Mouse (Mus musculus) ES-E14 (cell line): ENCODE measurements around the gene C1ra. TPM values are rescaled to one million over a fixed set of nuclear protein-coding genes. Genes with fewer than 3 reads are reported as not detected.
"Not testable (repeated sequence)": the region's sequence is repeated elsewhere in the genome, so short reads cannot be mapped to it uniquely, and the experiment has no call there.

ENCODE experiments used
- DNase-seq: peaks from one replicate; pipeline ENCODE4 v3.0.0-alpha.2; 2013; ENCODE audit warnings: low read depth, low spot score
- H3K27ac ChIP-seq: 2 replicates; pipeline ENCODE4 v1.5.1; 2012; ENCODE audit warnings: low read depth, mild to moderate bottlenecking, low read length, moderate library complexity, mixed read lengths; ENCODE audit not compliant: poor library complexity, insufficient read depth, severe bottlenecking
- H3K36me3 ChIP-seq: 2 replicates; pipeline ENCODE4 v1.6.1; 2012; ENCODE audit warnings: mild to moderate bottlenecking, low read length, moderate library complexity, mixed read lengths; ENCODE audit not compliant: control insufficient read depth, poor library complexity, insufficient read depth, severe bottlenecking
- H3K4me1 ChIP-seq, 2 experiments: fragments of 150-350 bp in 1 of 2; sonication (generic) in 1 of 2; 2 replicates each; pipeline ENCODE4 v1.6.1; 2012; ENCODE audit warnings: low read length in 2 of 2, mild to moderate bottlenecking in 1 of 2, mixed read lengths in 1 of 2; ENCODE audit not compliant: control insufficient read depth in 2 of 2, insufficient read depth in 2 of 2, poor library complexity in 1 of 2
- H3K4me3 ChIP-seq, 2 experiments: fragments of 150-350 bp in 1 of 2; sonication (generic) in 1 of 2; 2 replicates each; pipeline ENCODE4 v1.5.1; 2012; ENCODE audit warnings: low read length in 2 of 2, low read depth in 1 of 2, mild to moderate bottlenecking in 1 of 2, mixed read lengths in 1 of 2; ENCODE audit not compliant: insufficient read depth in 1 of 2, poor library complexity in 1 of 2, severe bottlenecking in 1 of 2
- H3K9ac ChIP-seq: 2 replicates; pipeline ENCODE4 v1.6.1; 2012; ENCODE audit warnings: low read depth, mild to moderate bottlenecking, low read length, mixed read lengths; ENCODE audit not compliant: poor library complexity, insufficient read depth, severe bottlenecking
- H3K9me3 ChIP-seq: fragments of 150-350 bp; sonication (generic); 2 replicates; pipeline ENCODE4 v1.6.1; 2012; ENCODE audit warnings: low read depth, mild to moderate bottlenecking, low read length; ENCODE audit not compliant: control insufficient read depth, insufficient read depth
- CHD2 ChIP-seq: IDR thresholded peaks from 2 replicates; pipeline ENCODE4 v1.6.1; 2014; ENCODE audit warnings: mild to moderate bottlenecking, low read depth, low read length, inconsistent platforms
- HCFC1 ChIP-seq: IDR thresholded peaks from 2 replicates; pipeline ENCODE4 v1.6.1; 2012; ENCODE audit warnings: low read length, inconsistent platforms, borderline replicate concordance; ENCODE audit not compliant: insufficient read depth
- MAFK ChIP-seq: IDR thresholded peaks from 2 replicates; pipeline ENCODE4 v1.6.1; 2014; ENCODE audit warnings: mild to moderate bottlenecking, low read depth, low read length, inconsistent platforms; ENCODE audit not compliant: insufficient read depth
- ZC3H11A ChIP-seq: IDR thresholded peaks from 2 replicates; pipeline ENCODE4 v1.6.1; 2012; ENCODE audit warnings: low read depth, mild to moderate bottlenecking, inconsistent platforms, low read length, borderline replicate concordance
- ZNF384 ChIP-seq: IDR thresholded peaks from 2 replicates; pipeline ENCODE4 v1.6.1; 2012; ENCODE audit warnings: low read depth, low read length, inconsistent platforms
- in situ Hi-C, 2 experiments: fragments of 600-800 bp; cut with MboI; formaldehyde crosslinking; loops; one replicate each; pipeline ENCODE4 v1.15.1; 2025; ENCODE audit warnings: low sequenced_read_pairs in 2 of 2, inconsistent platforms in 1 of 2; ENCODE audit not compliant: unreplicated experiment in 2 of 2
- total RNA-seq: library from RNA; depleted of rRNA; stranded (reverse); fragments of 300-350 nt; gene quantifications from 2 replicates; pipeline ENCODE4 v1.2.3, GENCODE M21; 2012

The C1ra gene
- total RNA-seq, 1 experiment: 0.31 TPM

GRCm38 (mm10) chr6:124542284-124542683 is 30.1 kb downstream of the C1ra start, which contains the start of gene C1s1:
TSS of gene C1s1 (minus strand) at chr6:124542359.
- H3K27ac ChIP-seq, H3K36me3 ChIP-seq, H3K9me3 ChIP-seq, H3K4me3 ChIP-seq, in situ Hi-C loops, H3K4me1 ChIP-seq, H3K9ac ChIP-seq: not testable (repeated sequence)
- DNase-seq: peak; percentile 51

GRCm38 (mm10) chr6:124544466-124544865 is 32.3 kb downstream of the C1ra start:
- in situ Hi-C loops: no loop called here
- Histone ChIP-seq H3K4me3 (no peak overlapping the region), H3K9me3 (no peaks in the 10 kb centered on the region), H3K27ac (no peak overlapping the region), H3K36me3 (no peaks in the 10 kb centered on the region), H3K4me1 (peaks cover 0 to 2% of the 10 kb centered on the region in 2 experiments; a peak in 1 of 4 replicates), H3K9ac (no peak overlapping the region)
- no peak for TF ChIP-seq MAFK
- no peak for DNase-seq

- Histone ChIP-seq H3K4me3 (no peak overlapping the region), H3K4me1 (peaks cover 0 to 2% of the 10 kb centered on the region in 2 experiments; a peak in 1 of 4 replicates), H3K9ac (no peak overlapping the region), H3K27ac (no peak overlapping the region), H3K9me3 (no peaks in the 10 kb centered on the region), H3K36me3 (no peaks in the 10 kb centered on the region)
- no peak for DNase-seq
- TF ChIP-seq HCFC1: no peak
- no peak for TF ChIP-seq ZNF384
- no peak for TF ChIP-seq ZC3H11A
- no peak for TF ChIP-seq CHD2
- TF ChIP-seq MAFK: no peak
- in situ Hi-C loops: no loop called here
These were observed 33.2 kb downstream of the C1ra start for GRCm38 (mm10) chr6:124545425-124545824.

- in situ Hi-C loops, DNase-seq: not testable (repeated sequence)
These were observed 35.8 kb downstream of the C1ra start for GRCm38 (mm10) chr6:124547979-124548378.

GRCm38 (mm10) chr6:124549023-124549550 is 36.9 kb downstream of the C1ra start:
- Histone ChIP-seq H3K4me3 (no peak overlapping the region), H3K36me3 (no peaks in the 10 kb centered on the region), H3K9me3 (no peaks in the 10 kb centered on the region), H3K9ac (no peak overlapping the region), H3K4me1 (no peaks in the 10 kb centered on the region), H3K27ac (no peak overlapping the region)
- in situ Hi-C loops: no loop called here
- TF ChIP-seq MAFK (no peak), ZC3H11A (no peak), ZNF384 (no peak), CHD2 (no peak), HCFC1 (no peak)
- no peak for DNase-seq

More at GRCm38 (mm10) chr6:124547979-124548378, 35.8 kb downstream of the C1ra start:
- not testable (repeated sequence) for H3K9ac ChIP-seq, H3K4me3 ChIP-seq, H3K9me3 ChIP-seq, H3K4me1 ChIP-seq, H3K36me3 ChIP-seq, H3K27ac ChIP-seq
